Mouse (Mus musculus): Measurements from ENCODE around the gene Rnf113a2. TPM values are rescaled to one million over a fixed set of nuclear protein-coding genes. Genes with fewer than 3 reads are reported as not detected.
A peak's percentile ranks its signal among the peaks of the same experiment; 100 is the strongest.

Gene Rnf113a2
- polyA plus RNA-seq, 1 experiment from 2014 or later: 25.8 TPM

GRCm38 (mm10) chr12:84390336-84390735 is 26.7 kb upstream of the Rnf113a2 start:
- Histone ChIP-seq H3K4me2 (ENCODE audit: low read depth, low read length) (no peak overlapping the region), H3K4me3 (replicated peaks; ENCODE audit: low read length) (no peak overlapping the region), H3K4me1 (ENCODE audit: control insufficient read depth, insufficient read depth, low read length) (no peaks in the 10 kb centered on the region), H3K9me3 (replicated peaks; ENCODE audit: control insufficient read depth, low read length) (no peaks in the 10 kb centered on the region), H3K27me3 (ENCODE audit: control insufficient read depth, insufficient read depth, low read length) (no peaks in the 10 kb centered on the region), H3K36me3 (ENCODE audit: control insufficient read depth, insufficient read depth, low read length) (no peaks in the 10 kb centered on the region), H3K27ac (ENCODE audit: low read length) (no peak overlapping the region), H3K9ac (ENCODE audit: low read length) (no peak overlapping the region)
- ATAC-seq (ENCODE audit: insufficient read depth, low FRiP score): no peak
- 82% methylated on average over 6 of the region's 6 CpGs for WGBS

GRCm38 (mm10) chr12:84392681-84393080 is 24.3 kb upstream of the Rnf113a2 start:
- Histone ChIP-seq H3K4me3 (replicated peaks; ENCODE audit: low read length) (no peak overlapping the region), H3K4me1 (ENCODE audit: control insufficient read depth, insufficient read depth, low read length) (no peaks in the 10 kb centered on the region), H3K9ac (ENCODE audit: low read length) (no peak overlapping the region), H3K36me3 (ENCODE audit: control insufficient read depth, insufficient read depth, low read length) (no peaks in the 10 kb centered on the region), H3K27me3 (ENCODE audit: control insufficient read depth, insufficient read depth, low read length) (no peaks in the 10 kb centered on the region), H3K9me3 (replicated peaks; ENCODE audit: control insufficient read depth, low read length) (no peaks in the 10 kb centered on the region), H3K4me2 (ENCODE audit: low read depth, low read length) (no peak overlapping the region), H3K27ac (ENCODE audit: low read length) (no peak overlapping the region)
- WGBS: 90% methylated on average over 4 of the region's 4 CpGs
- ATAC-seq (ENCODE audit: insufficient read depth, low FRiP score): no peak

- Histone ChIP-seq H3K4me3 (replicated peaks; ENCODE audit: low read length) (no peak overlapping the region), H3K9ac (ENCODE audit: low read length) (no peak overlapping the region), H3K9me3 (replicated peaks; ENCODE audit: control insufficient read depth, low read length) (no peaks in the 10 kb centered on the region), H3K27ac (ENCODE audit: low read length) (no peak overlapping the region), H3K4me1 (ENCODE audit: control insufficient read depth, insufficient read depth, low read length) (no peaks in the 10 kb centered on the region), H3K36me3 (ENCODE audit: control insufficient read depth, insufficient read depth, low read length) (no peaks in the 10 kb centered on the region), H3K27me3 (ENCODE audit: control insufficient read depth, insufficient read depth, low read length) (no peaks in the 10 kb centered on the region), H3K4me2 (ENCODE audit: low read depth, low read length) (no peak overlapping the region)
- no peak for ATAC-seq (ENCODE audit: insufficient read depth, low FRiP score)
- WGBS: 84% methylated on average over 5 of the region's 5 CpGs
Measured at GRCm38 (mm10) chr12:84393847-84394246, 23.1 kb upstream of the Rnf113a2 start.

- H3K4me3 ChIP-seq (replicated peaks; ENCODE audit: low read length): no peak overlapping the region
- ATAC-seq (ENCODE audit: insufficient read depth, low FRiP score): no peak
- no peak overlapping the region for H3K27ac ChIP-seq (ENCODE audit: low read length)
- 74% methylated on average over 14 of the region's 14 CpGs for WGBS
- no peak overlapping the region for H3K9ac ChIP-seq (ENCODE audit: low read length)
- peaks cover 11% of the 10 kb centered on the region; the same call in 1 of the 2 replicates for H3K4me1 ChIP-seq (ENCODE audit: control insufficient read depth, insufficient read depth, low read length)
- H3K9me3 ChIP-seq (replicated peaks; ENCODE audit: control insufficient read depth, low read length): no peaks in the 10 kb centered on the region
- H3K4me2 ChIP-seq (ENCODE audit: low read depth, low read length): no peak overlapping the region
- no peaks in the 10 kb centered on the region for H3K36me3 ChIP-seq (ENCODE audit: control insufficient read depth, insufficient read depth, low read length)
- no peaks in the 10 kb centered on the region for H3K27me3 ChIP-seq (ENCODE audit: control insufficient read depth, insufficient read depth, low read length)
Measured at GRCm38 (mm10) chr12:84396947-84397679, 19.9 kb upstream of the Rnf113a2 start.

DNA sequence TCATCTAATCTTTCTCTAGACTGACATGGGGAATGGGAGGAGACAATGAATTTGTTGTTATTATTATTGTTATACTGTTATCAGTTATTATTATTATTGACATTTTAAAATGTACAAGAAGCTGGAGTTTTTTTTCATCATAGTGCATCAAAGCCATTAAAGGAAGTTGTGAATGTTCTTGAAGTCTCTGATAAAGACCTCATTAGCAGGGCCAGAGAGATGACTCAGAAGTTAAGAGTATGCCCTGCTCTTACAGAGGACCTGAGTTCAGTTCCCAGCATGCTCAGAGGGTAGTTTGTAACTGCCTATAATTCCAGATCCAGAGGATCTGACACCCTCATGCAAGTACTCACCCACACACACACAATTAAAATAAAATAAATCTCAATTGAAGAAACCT is 19.3 kb upstream of the Rnf113a2 start:
- Histone ChIP-seq H3K27ac (ENCODE audit: low read length) (no peak overlapping the region; the same call in 1 of the 2 replicates), H3K9ac (ENCODE audit: low read length) (no peak overlapping the region), H3K27me3 (ENCODE audit: control insufficient read depth, insufficient read depth, low read length) (no peaks in the 10 kb centered on the region), H3K4me3 (replicated peaks; ENCODE audit: low read length) (no peak overlapping the region), H3K4me1 (ENCODE audit: control insufficient read depth, insufficient read depth, low read length) (peaks cover 11% of the 10 kb centered on the region; the same call in 1 of the 2 replicates), H3K4me2 (ENCODE audit: low read depth, low read length) (no peak overlapping the region), H3K36me3 (ENCODE audit: control insufficient read depth, insufficient read depth, low read length) (no peaks in the 10 kb centered on the region), H3K9me3 (replicated peaks; ENCODE audit: control insufficient read depth, low read length) (no peaks in the 10 kb centered on the region)
- no peak for ATAC-seq (ENCODE audit: insufficient read depth, low FRiP score)

GRCm38 (mm10) chr12:84398629-84399028 is 18.4 kb upstream of the Rnf113a2 start:
- ATAC-seq (ENCODE audit: insufficient read depth, low FRiP score): no peak
- 67% methylated on average over 5 of the region's 5 CpGs for WGBS
- Histone ChIP-seq H3K36me3 (ENCODE audit: control insufficient read depth, insufficient read depth, low read length) (no peaks in the 10 kb centered on the region), H3K4me2 (ENCODE audit: low read depth, low read length) (no peak overlapping the region), H3K9me3 (replicated peaks; ENCODE audit: control insufficient read depth, low read length) (no peaks in the 10 kb centered on the region), H3K9ac (ENCODE audit: low read length) (no peak overlapping the region), H3K27me3 (ENCODE audit: control insufficient read depth, insufficient read depth, low read length) (no peaks in the 10 kb centered on the region), H3K4me3 (replicated peaks; ENCODE audit: low read length) (no peak overlapping the region), H3K27ac (ENCODE audit: low read length) (0 out of 2 replicates have a peak overlapping the region, but pooled peaks have one; percentile 2), H3K4me1 (ENCODE audit: control insufficient read depth, insufficient read depth, low read length) (peaks cover 11% of the 10 kb centered on the region; the same call in 1 of the 2 replicates)

- 63% methylated on average over 9 of the region's 9 CpGs for WGBS
- Histone ChIP-seq H3K4me3 (replicated peaks; ENCODE audit: low read length) (no peak overlapping the region), H3K9me3 (replicated peaks; ENCODE audit: control insufficient read depth, low read length) (no peaks in the 10 kb centered on the region), H3K27ac (ENCODE audit: low read length) (peak overlapping the region; percentile 65), H3K27me3 (ENCODE audit: control insufficient read depth, insufficient read depth, low read length) (no peaks in the 10 kb centered on the region), H3K9ac (ENCODE audit: low read length) (peak overlapping the region; percentile 1; the same call in 1 of the 2 replicates), H3K4me1 (ENCODE audit: control insufficient read depth, insufficient read depth, low read length) (peaks cover 11% of the 10 kb centered on the region; the same call in 1 of the 2 replicates), H3K4me2 (ENCODE audit: low read depth, low read length) (0 out of 2 replicates have a peak overlapping the region, but pooled peaks have one; percentile 7), H3K36me3 (ENCODE audit: control insufficient read depth, insufficient read depth, low read length) (no peaks in the 10 kb centered on the region)
- ATAC-seq (ENCODE audit: insufficient read depth, low FRiP score): no peak
Measured at GRCm38 (mm10) chr12:84399135-84399534, 17.9 kb upstream of the Rnf113a2 start.

- H3K4me3 ChIP-seq (replicated peaks; ENCODE audit: low read length): no peak overlapping the region
Measured at GRCm38 (mm10) chr12:84399663-84400062, 17.3 kb upstream of the Rnf113a2 start.

GRCm38 (mm10) chr12:84400068-84400467 is 16.9 kb upstream of the Rnf113a2 start:
- Histone ChIP-seq H3K4me3 (replicated peaks; ENCODE audit: low read length) (no peak overlapping the region), H3K4me1 (ENCODE audit: control insufficient read depth, insufficient read depth, low read length) (peaks cover 11% of the 10 kb centered on the region; the same call in 1 of the 2 replicates), H3K9me3 (replicated peaks; ENCODE audit: control insufficient read depth, low read length) (no peaks in the 10 kb centered on the region), H3K27me3 (ENCODE audit: control insufficient read depth, insufficient read depth, low read length) (no peaks in the 10 kb centered on the region), H3K27ac (ENCODE audit: low read length) (peak overlapping the region; percentile 65), H3K4me2 (ENCODE audit: low read depth, low read length) (no peak overlapping the region), H3K9ac (ENCODE audit: low read length) (0 out of 2 replicates have a peak overlapping the region, but pooled peaks have one; percentile 12), H3K36me3 (ENCODE audit: control insufficient read depth, insufficient read depth, low read length) (no peaks in the 10 kb centered on the region)
- WGBS: 54% methylated on average over 3 of the region's 3 CpGs
- no peak for ATAC-seq (ENCODE audit: insufficient read depth, low FRiP score)

More at GRCm38 (mm10) chr12:84399663-84400062, 17.3 kb upstream of the Rnf113a2 start:
- Histone ChIP-seq H3K36me3 (ENCODE audit: control insufficient read depth, insufficient read depth, low read length) (no peaks in the 10 kb centered on the region), H3K4me2 (ENCODE audit: low read depth, low read length) (no peak overlapping the region), H3K27ac (ENCODE audit: low read length) (peak overlapping the region; percentile 65), H3K27me3 (ENCODE audit: control insufficient read depth, insufficient read depth, low read length) (no peaks in the 10 kb centered on the region), H3K4me1 (ENCODE audit: control insufficient read depth, insufficient read depth, low read length) (peaks cover 11% of the 10 kb centered on the region; the same call in 1 of the 2 replicates), H3K9me3 (replicated peaks; ENCODE audit: control insufficient read depth, low read length) (no peaks in the 10 kb centered on the region), H3K9ac (ENCODE audit: low read length) (peak overlapping the region; percentile 12; the same call in 1 of the 2 replicates)
- ATAC-seq (ENCODE audit: insufficient read depth, low FRiP score): no peak
- WGBS: 51% methylated on average over 9 of the region's 9 CpGs

Data from stomach, embryonic 16.5 days (tissue).